15 mouse cellular contexts compared by ENCODE assay signal in genomic region chr13:23523976-23524375, GRCm38 (mm10). TPM values are rescaled to one million over a fixed set of nuclear protein-coding genes. Genes with fewer than 3 reads are reported as not detected.
DNase-seq lines count a peak whose midpoint lies in the region; TF ChIP-seq lines count a peak whose summit lies in the region.
"Had no signal": no experiment of that assay in that cellular context is flagged by ENCODE, and none has a peak within 500 bp of the region (broad histone marks: within the 10 kb centered on the region; RNA-seq: fewer than 3 reads in every experiment).

No protein-coding gene starts in this region.

- no peak for TF ChIP-seq POLR2A in bone marrow macrophage, adult 2 months (IDR thresholded peaks at IDR 0.05; ENCODE audit: borderline replicate concordance, low read depth, low read length)

- H3K27me3 ChIP-seq in C2C12 (ENCODE audit: control insufficient read depth, insufficient read depth, insufficient read length), result no peaks in the 10 kb centered on the region
- H3K27me3 ChIP-seq: heart, embryonic 13.5 days; Patski had no signal

- peak overlapping the region; percentile 25 for H3ac ChIP-seq in C2C12 (ENCODE audit: control insufficient read depth, insufficient read length, low read depth)

- no peaks in the 10 kb centered on the region for H3K79me3 ChIP-seq in C2C12 (ENCODE audit: low read depth)

- H3K4me1 ChIP-seq in bone marrow macrophage, adult 2 months (ENCODE audit: control insufficient read depth, insufficient read depth, low read length), result peaks cover 12% of the 10 kb centered on the region

- DNase-seq in heart, adult 11 months, result peak; percentile 66
- no peak for DNase-seq in heart, adult 18-20 months
- peak; percentile 76 for DNase-seq in 416B (ENCODE audit: low read depth)
- DNase-seq in layer of hippocampus, adult 18-20 months (ENCODE audit: low spot score in 2 of 2), result no peak

- no peaks in the 10 kb centered on the region for H3K79me2 ChIP-seq in C2C12 (ENCODE audit: control insufficient read depth, insufficient read depth)

- TF ChIP-seq CTCF in C2C12 (IDR thresholded peaks at IDR 0.05; ENCODE audit: control insufficient read depth, insufficient read depth, insufficient read length), result no peak
- TF ChIP-seq CTCF in bone marrow macrophage, adult 2 months (IDR thresholded peaks at IDR 0.05; ENCODE audit: low read depth, low read length), result no peak

- no peak overlapping the region for H3K27ac ChIP-seq in bone marrow macrophage, adult 2 months (ENCODE audit: insufficient read depth, low read depth, low read length)
- H3K27ac ChIP-seq: gastrocnemius, adult 2 months; heart, adult 2 months; heart, embryonic 10.5 days; heart, embryonic 13.5 days; hindbrain, embryonic 14.5 days; hindbrain, postnatal 0 days had no signal

- H3K36me3 ChIP-seq in C2C12 (ENCODE audit: control insufficient read depth, insufficient read depth), result no peaks in the 10 kb centered on the region
- H3K36me3 ChIP-seq: heart, embryonic 10.5 days; heart, embryonic 13.5 days had no signal

- H3K4me3 ChIP-seq in C2C12 (ENCODE audit: insufficient read depth, poor library complexity, severe bottlenecking), result no peak overlapping the region
- 0 out of 2 replicates have a peak overlapping the region, but pooled peaks have one; percentile 2 for H3K4me3 ChIP-seq in bone marrow macrophage, adult 2 months (ENCODE audit: insufficient read depth, low read length)
- H3K4me3 ChIP-seq: gastrocnemius, adult 2 months; heart, adult 2 months; heart, embryonic 13.5 days had no signal

TF ChIP-seq in C2C12, 6 proteins besides CTCF, POLR2A, EP300 and RAD21:
- TF ChIP-seq MAX (IDR thresholded peaks at IDR 0.05) (no peak), USF1 (IDR thresholded peaks at IDR 0.05; ENCODE audit: low read depth) (no peak), MYOD1 (IDR thresholded peaks at IDR 0.05; ENCODE audit: control insufficient read depth, insufficient read length, low read depth) (no peak), CEBPB (IDR thresholded peaks at IDR 0.05; ENCODE audit: low read depth) (no peak), MYOG (IDR thresholded peaks at IDR 0.05; ENCODE audit: control insufficient read depth, extremely low read depth, insufficient read length) (no peak), FOSL1 (IDR thresholded peaks at IDR 0.05; ENCODE audit: insufficient read depth, low read length, poor library complexity, severe bottlenecking) (no peak)

RNA-seq across cellular contexts. Expression of gene Hist1h4h, which starts 6.9 kb away (rescaled TPM):
- total RNA-seq in heart, adult 18-20 months (2021), result 100 to 1,000 TPM; 225 to 244 TPM
- polyA plus RNA-seq in C2C12 (2012; fragmentation: generic; extraction: Trizol), result 6.9 TPM
- 2.5 and 3.1 TPM in 2 replicates for polyA plus RNA-seq in bone marrow macrophage, adult 2 months (2012; ENCODE audit: insufficient read depth, insufficient read length, missing spikeins)
- total RNA-seq in layer of hippocampus, adult 18-20 months (2021), result 100 to 1,000 TPM; 331 to 357 TPM

RNA-seq across cellular contexts. Expression of gene Hist1h2af, which starts 9.7 kb away (rescaled TPM):
- total RNA-seq in heart, adult 18-20 months (2021), result 10 to 100 TPM in 1 of 2 experiments, 1 to 10 TPM in 1; 6.3 to 16.6 TPM
- 98.1 TPM for polyA plus RNA-seq in C2C12 (2012; fragmentation: generic; extraction: Trizol)
- polyA plus RNA-seq in bone marrow macrophage, adult 2 months (2012; ENCODE audit: insufficient read depth, insufficient read length, missing spikeins), result 42.5 and 76.9 TPM in 2 replicates
- total RNA-seq in layer of hippocampus, adult 18-20 months (2021), result 1 to 10 TPM in 1 of 2 experiments, not detected in 1; 3.0 TPM
- polyA plus RNA-seq: forebrain, postnatal 0 days; inflammation-experienced regulatory T-cells, adult 6 months had no signal

RNA-seq across cellular contexts. Expression of gene Hist1h3g, which starts 11.2 kb away (rescaled TPM):
- total RNA-seq in heart, adult 18-20 months (2021), result 1 to 10 TPM; 3.1 TPM
- 5.5 TPM for polyA plus RNA-seq in C2C12 (2012; fragmentation: generic; extraction: Trizol)
- polyA plus RNA-seq in bone marrow macrophage, adult 2 months (2012; ENCODE audit: insufficient read depth, insufficient read length, missing spikeins), result not detected in 2 replicates
- 1 to 10 TPM; 2.1 to 4.9 TPM for total RNA-seq in layer of hippocampus, adult 18-20 months (2021)
- total RNA-seq: gastrocnemius, adult 2 months had no signal
- polyA plus RNA-seq: hindbrain, embryonic 14.5 days had no signal

RNA-seq across cellular contexts. Expression of gene Hist1h2bh, which starts 19.2 kb away (rescaled TPM):
- 1 to 10 TPM; 1.1 to 1.5 TPM for total RNA-seq in heart, adult 18-20 months (2021)
- polyA plus RNA-seq in C2C12 (2012; fragmentation: generic; extraction: Trizol), result 1.2 TPM
- polyA plus RNA-seq in bone marrow macrophage, adult 2 months (2012; ENCODE audit: insufficient read depth, insufficient read length, missing spikeins), result 0.71 and 0.97 TPM in 2 replicates
- under 1 TPM; 0.43 to 0.54 TPM for total RNA-seq in layer of hippocampus, adult 18-20 months (2021)
- polyA plus RNA-seq: hindbrain, embryonic 14.5 days had no signal

RNA-seq across cellular contexts. Expression of gene Hist1h3f, which starts 19.9 kb away (rescaled TPM):
- 1 to 10 TPM; 4.9 to 6.3 TPM for total RNA-seq in heart, adult 18-20 months (2021)
- 1.2 TPM for polyA plus RNA-seq in C2C12 (2012; fragmentation: generic; extraction: Trizol)
- 0.80 TPM in 1 of 2 replicates, not detected in the other for polyA plus RNA-seq in bone marrow macrophage, adult 2 months (2012; ENCODE audit: insufficient read depth, insufficient read length, missing spikeins)
- 10 to 100 TPM; 15.1 to 16.5 TPM for total RNA-seq in layer of hippocampus, adult 18-20 months (2021)

Comparison
In these comparisons a context has a peak if more than half of its experiments do, and no peak if none do; other contexts are left out.
1. DNase-seq: peak in heart, adult 11 months (single experiment) and 416B (single experiment); none in heart, adult 18-20 months (0 of 2) and layer of hippocampus, adult 18-20 months (0 of 2).